Mouse (Mus musculus) erythroblast, embryonic 14.5 days (primary cell): Measurements from ENCODE around the gene Pcbp2. TPM values are rescaled to one million over a fixed set of nuclear protein-coding genes. Genes with fewer than 3 reads are reported as not detected.

Experiments
- H3K27me3 ChIP-seq: 2 replicates; pipeline ENCODE4 v1.6.1; 2012; ENCODE audit warnings: inconsistent platforms; ENCODE audit not compliant: control insufficient read depth
- H3K36me3 ChIP-seq: 2 replicates; pipeline ENCODE4 v1.6.1; 2012; ENCODE audit warnings: mild to moderate bottlenecking, inconsistent platforms; ENCODE audit not compliant: control insufficient read depth
- H3K4me1 ChIP-seq: 2 replicates; pipeline ENCODE4 v1.6.1; 2012; ENCODE audit warnings: inconsistent platforms; ENCODE audit not compliant: control insufficient read depth
- H3K4me3 ChIP-seq: replicated peaks from 2 replicates; pipeline ENCODE3; 2012; ENCODE audit warnings: moderate library complexity, mild to moderate bottlenecking, inconsistent platforms
- H3K9me3 ChIP-seq: 2 replicates; pipeline ENCODE4 v1.6.1; 2012; ENCODE audit warnings: low read length, inconsistent platforms, mixed read lengths; ENCODE audit not compliant: control insufficient read depth
- GATA1 ChIP-seq: IDR thresholded peaks from 2 replicates; pipeline ENCODE4 v1.6.1; 2012; ENCODE audit warnings: low read length, inconsistent platforms, mixed read lengths
- TAL1 ChIP-seq: IDR thresholded peaks from 3 replicates; pipeline ENCODE4 v1.6.1; 2012; ENCODE audit warnings: low read length, inconsistent platforms, mixed read lengths
- polyA plus RNA-seq: library from polyadenylated mRNA; stranded (reverse); fragments of >175 nt; gene quantifications from 2 replicates; pipeline ENCODE4 v1.2.3, GENCODE M21; 2012

The Pcbp2 gene
- polyA plus RNA-seq, 1 experiment, result 31.3 TPM

DNA sequence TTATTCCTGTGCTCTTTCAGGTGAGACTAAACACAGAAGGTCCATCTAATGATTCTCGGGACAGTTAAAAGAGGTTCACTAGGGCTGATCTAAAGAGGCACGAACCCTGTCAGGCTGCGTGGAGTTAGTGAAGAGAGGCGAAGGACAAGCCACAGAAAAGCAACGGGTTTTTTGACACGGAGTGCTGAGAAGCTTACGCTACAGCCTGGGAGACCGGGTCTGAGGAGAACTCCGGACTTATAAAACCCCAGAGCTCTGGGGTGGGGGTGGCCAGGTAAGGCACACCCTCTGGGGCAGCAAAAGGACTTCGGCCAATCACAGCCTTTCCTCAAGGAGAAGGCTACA lies 47.3 kb downstream of the Pcbp2 start:
- peaks cover 57% of the 10 kb centered on the region for H3K4me1 ChIP-seq
- peaks cover 15% of the 10 kb centered on the region for H3K27me3 ChIP-seq
- no peak for TF ChIP-seq TAL1
- no peak for TF ChIP-seq GATA1
- H3K9me3 ChIP-seq, result no peaks in the 10 kb centered on the region
- H3K4me3 ChIP-seq, result peak overlapping the region; percentile 95
- peaks cover 25% of the 10 kb centered on the region for H3K36me3 ChIP-seq

GRCm38 (mm10) chr15:102517976-102518858 lies 47.9 kb downstream of the Pcbp2 start, which contains the start of gene Tarbp2:
Gene Tarbp2 (plus strand): TSS chr15:102518192.
- Histone ChIP-seq H3K9me3 (no peaks in the 10 kb centered on the region), H3K36me3 (peaks cover 31% of the 10 kb centered on the region), H3K27me3 (peaks cover 15% of the 10 kb centered on the region), H3K4me3 (peak within 1 kb of the TSS; percentile 95), H3K4me1 (peaks cover 57% of the 10 kb centered on the region)
- no peak for TF ChIP-seq TAL1

GRCm38 (mm10) chr15:102518859-102519201 lies 48.5 kb downstream of the Pcbp2 start:
- Histone ChIP-seq H3K4me1 (peaks cover 57% of the 10 kb centered on the region), H3K36me3 (peaks cover 35% of the 10 kb centered on the region), H3K27me3 (peaks cover 15% of the 10 kb centered on the region), H3K9me3 (no peaks in the 10 kb centered on the region), H3K4me3 (peak overlapping the region; percentile 95)
- no peak for TF ChIP-seq GATA1
- no peak for TF ChIP-seq TAL1

DNA sequence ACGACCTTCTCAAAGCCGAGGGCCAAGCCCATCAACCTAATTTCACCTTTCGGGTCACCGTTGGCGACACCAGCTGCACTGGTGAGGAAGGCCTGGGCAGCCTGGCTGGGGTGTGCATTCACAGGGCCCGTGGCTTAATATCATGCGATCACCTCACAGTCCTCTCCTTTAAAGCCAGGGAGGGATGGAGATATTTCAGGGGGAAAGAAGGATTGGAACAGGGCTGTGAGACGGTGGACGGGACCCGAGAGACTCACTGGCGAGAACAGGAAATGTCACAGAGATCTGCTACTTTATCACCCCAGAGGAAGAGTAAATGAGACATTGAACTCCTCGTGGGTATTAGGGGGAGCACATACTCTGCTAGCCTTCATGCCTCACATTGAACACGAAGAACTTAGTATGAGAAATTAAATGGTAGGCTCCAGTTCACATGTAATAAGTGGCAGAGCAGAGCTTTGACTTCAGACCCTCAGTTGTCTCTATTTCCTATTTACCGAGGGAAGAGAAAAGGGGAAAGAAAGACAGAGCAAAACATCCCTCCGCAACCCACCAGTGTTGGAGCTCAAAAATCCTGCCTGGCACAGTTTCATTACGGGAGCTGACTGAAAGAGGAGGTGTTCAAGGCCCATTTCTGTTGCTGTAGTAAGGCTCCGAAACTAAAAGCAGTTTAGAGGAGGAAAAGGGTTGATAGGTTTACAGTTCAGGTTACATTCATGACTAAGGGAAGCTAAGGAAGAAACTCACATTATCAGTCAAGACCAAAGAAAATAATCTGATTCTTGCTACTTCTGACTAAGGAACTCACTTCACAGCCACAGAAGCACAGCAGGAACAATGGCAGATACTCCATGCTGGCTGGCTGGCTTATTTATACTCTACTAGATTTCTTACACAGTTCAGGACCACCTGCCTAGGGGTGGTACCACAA lies 49.1 kb downstream of the Pcbp2 start:
- TF ChIP-seq GATA1, result no peak
- TF ChIP-seq TAL1, result no peak
- H3K27me3 ChIP-seq, result peaks cover 15% of the 10 kb centered on the region
- H3K4me3 ChIP-seq, result peak overlapping the region; percentile 95
- H3K4me1 ChIP-seq, result peaks cover 57% of the 10 kb centered on the region
- no peaks in the 10 kb centered on the region for H3K9me3 ChIP-seq
- peaks cover 42% of the 10 kb centered on the region for H3K36me3 ChIP-seq

GRCm38 (mm10) chr15:102520416-102520815 lies 50.1 kb downstream of the Pcbp2 start:
- H3K4me3 ChIP-seq, result no peak overlapping the region
- H3K36me3 ChIP-seq, result peaks cover 46% of the 10 kb centered on the region
- peaks cover 57% of the 10 kb centered on the region for H3K4me1 ChIP-seq
- TF ChIP-seq TAL1 (no peak), GATA1 (no peak)
- H3K27me3 ChIP-seq, result peaks cover 13% of the 10 kb centered on the region
- H3K9me3 ChIP-seq, result no peaks in the 10 kb centered on the region

DNA sequence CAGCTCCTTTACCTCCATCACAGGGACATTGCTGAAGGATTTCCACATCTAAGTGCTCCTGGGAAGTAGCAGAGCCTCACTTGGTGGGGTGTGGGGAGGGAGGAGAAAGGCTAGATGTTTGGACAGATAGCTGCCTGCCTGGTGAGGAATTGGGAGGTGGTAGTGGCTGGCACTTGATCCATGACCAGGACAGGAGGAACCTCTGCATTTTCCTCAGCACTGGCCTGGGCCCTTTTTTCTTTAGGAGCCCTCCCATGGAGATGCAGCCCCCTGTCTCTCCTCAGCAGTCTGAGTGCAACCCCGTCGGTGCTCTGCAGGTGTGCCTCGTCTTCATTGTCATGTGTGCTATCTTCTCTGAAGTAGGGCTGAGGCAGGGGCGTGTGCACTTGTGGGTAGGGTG lies 51.1 kb downstream of the Pcbp2 start:
- Histone ChIP-seq H3K36me3 (peaks cover 46% of the 10 kb centered on the region), H3K4me3 (no peak overlapping the region), H3K27me3 (peaks cover 2% of the 10 kb centered on the region), H3K9me3 (no peaks in the 10 kb centered on the region), H3K4me1 (peaks cover 48% of the 10 kb centered on the region)
- TF ChIP-seq GATA1 (no peak), TAL1 (no peak)

GRCm38 (mm10) chr15:102524892-102525485 lies 54.6 kb downstream of the Pcbp2 start, which contains the start of gene Npff:
Gene Npff (minus strand): TSS chr15:102524942.
- Histone ChIP-seq H3K4me3 (no peak within 1 kb of the TSS), H3K27me3 (no peaks in the 10 kb centered on the region), H3K36me3 (peaks cover 75% of the 10 kb centered on the region), H3K4me1 (peaks cover 22% of the 10 kb centered on the region), H3K9me3 (no peaks in the 10 kb centered on the region)
- TF ChIP-seq TAL1 (no peak), GATA1 (no peak)

GRCm38 (mm10) chr15:102526111-102527002 lies 56.0 kb downstream of the Pcbp2 start:
- H3K27me3 ChIP-seq, result no peaks in the 10 kb centered on the region
- TF ChIP-seq GATA1 (no peak), TAL1 (no peak)
- H3K9me3 ChIP-seq, result no peaks in the 10 kb centered on the region
- no peak overlapping the region for H3K4me3 ChIP-seq
- H3K36me3 ChIP-seq, result peaks cover 70% of the 10 kb centered on the region
- peaks cover 9% of the 10 kb centered on the region for H3K4me1 ChIP-seq
